Mouse (Mus musculus) cerebellum, adult 9-11 months (tissue): ENCODE measurements around the gene Hoxd11.

ENCODE experiments used
- DNase-seq: peaks from one replicate; pipeline ENCODE4 v3.0.0; 2022

The Hoxd11 gene

GRCm38 (mm10) chr2:74678891-74679595 lies at the start of gene Hoxd11:
Gene Hoxd11, plus strand, starts transcription at chr2:74679557.
- no peak for DNase-seq

- DNase-seq = no peak
Observed at GRCm38 (mm10) chr2:74635412-74635811, 43.9 kb upstream of the Hoxd11 start.

GRCm38 (mm10) chr2:74642431-74642830 lies 36.9 kb upstream of the Hoxd11 start:
- no peak for DNase-seq

GRCm38 (mm10) chr2:74645631-74646030 lies 33.7 kb upstream of the Hoxd11 start:
- DNase-seq = no peak

GRCm38 (mm10) chr2:74647082-74647864 lies 32.1 kb upstream of the Hoxd11 start:
- DNase-seq = no peak

- DNase-seq = no peak
Observed at GRCm38 (mm10) chr2:74652996-74653340, 26.4 kb upstream of the Hoxd11 start.

GRCm38 (mm10) chr2:74653781-74654535 lies 25.4 kb upstream of the Hoxd11 start:
- DNase-seq = no peak

- no peak for DNase-seq
Observed at GRCm38 (mm10) chr2:74654743-74655419, 24.5 kb upstream of the Hoxd11 start.

- no peak for DNase-seq
Observed at GRCm38 (mm10) chr2:74655420-74655781, 24.0 kb upstream of the Hoxd11 start.

- no peak for DNase-seq
Observed at GRCm38 (mm10) chr2:74655821-74656631, 23.3 kb upstream of the Hoxd11 start.

- DNase-seq = no peak
Observed at GRCm38 (mm10) chr2:74656632-74657021, 22.7 kb upstream of the Hoxd11 start.

GRCm38 (mm10) chr2:74657251-74658023 lies 21.9 kb upstream of the Hoxd11 start:
- no peak for DNase-seq

GRCm38 (mm10) chr2:74658024-74658666 lies 21.2 kb upstream of the Hoxd11 start:
- DNase-seq = no peak

- no peak for DNase-seq
Observed at GRCm38 (mm10) chr2:74658667-74659371, 20.5 kb upstream of the Hoxd11 start.

- DNase-seq = no peak
Observed at GRCm38 (mm10) chr2:74659507-74660005, 19.8 kb upstream of the Hoxd11 start, which contains the start of gene Evx2. Gene Evx2, minus strand, starts transcription at chr2:74659557.

- DNase-seq = no peak
Observed at GRCm38 (mm10) chr2:74660421-74661375, 18.7 kb upstream of the Hoxd11 start.

- DNase-seq = no peak
Observed at GRCm38 (mm10) chr2:74661685-74662084, 17.7 kb upstream of the Hoxd11 start.

GRCm38 (mm10) chr2:74663291-74663925 lies 15.9 kb upstream of the Hoxd11 start:
- no peak for DNase-seq
